Mouse (Mus musculus) right cerebral cortex, postnatal 4 days (tissue): ENCODE measurements around the gene Enthd1.
"Not testable (repeated sequence)": the region's sequence is repeated elsewhere in the genome, so short reads cannot be mapped to it uniquely, and the experiment has no call there.

Experiments
- DNase-seq: peaks from one replicate; pipeline ENCODE4 v3.0.0-alpha.2; 2022

Gene Enthd1

DNA sequence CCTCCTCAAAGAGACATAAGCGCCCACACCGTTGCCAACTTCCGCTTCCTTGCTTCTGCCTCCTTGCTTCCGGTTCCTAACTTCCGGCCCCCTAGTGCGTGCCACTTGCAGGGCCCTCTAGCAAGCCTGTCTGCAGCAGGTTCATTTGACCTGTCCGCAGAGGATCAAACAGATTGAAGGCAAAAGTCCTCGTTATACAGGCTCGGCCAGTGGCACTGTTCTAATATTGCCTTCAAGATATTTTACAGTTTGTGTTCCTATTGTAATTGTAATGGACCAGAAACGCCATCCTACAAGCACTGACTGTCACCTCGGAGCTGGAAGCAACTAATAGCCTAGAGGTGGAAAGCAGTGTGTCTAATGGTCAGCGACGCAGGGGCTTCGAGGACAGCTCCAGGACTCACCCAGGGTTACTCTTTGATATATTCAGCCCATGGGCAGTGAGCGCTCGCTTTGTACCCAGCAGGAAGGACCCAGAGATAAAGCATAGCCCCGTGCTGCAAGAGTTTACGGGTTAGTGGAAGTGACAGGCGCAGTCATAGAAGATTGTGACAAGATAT lies at the start of gene Enthd1:
Gene Enthd1 (minus strand): TSS at position 51 of the 560 bp plus-strand sequence.
- DNase-seq, result no peak

GRCm38 (mm10) chr15:80613904-80614303 lies 48.9 kb upstream of the Enthd1 start:
- DNase-seq, result no peak

DNA sequence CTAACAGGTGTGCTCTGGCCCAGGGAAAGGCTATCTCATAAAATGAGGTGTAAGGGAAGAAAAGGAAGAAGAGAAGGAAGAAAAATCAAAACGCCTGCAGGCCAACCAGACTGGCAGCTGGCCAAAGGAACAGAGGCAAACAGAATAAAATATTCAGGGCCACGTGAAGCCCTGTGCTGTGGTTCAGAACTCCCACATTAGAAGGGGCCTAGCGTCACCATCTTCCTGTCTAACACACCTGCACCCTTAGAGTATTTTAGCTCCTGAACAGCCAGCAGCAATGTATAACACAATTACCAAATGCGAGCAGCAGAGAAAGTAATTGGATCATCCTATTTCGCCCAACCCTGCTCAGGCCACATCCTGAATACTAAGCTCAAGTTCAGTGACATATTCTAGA lies 46.5 kb upstream of the Enthd1 start:
- no peak for DNase-seq

GRCm38 (mm10) chr15:80610335-80610734 lies 45.4 kb upstream of the Enthd1 start:
- no peak for DNase-seq

DNA sequence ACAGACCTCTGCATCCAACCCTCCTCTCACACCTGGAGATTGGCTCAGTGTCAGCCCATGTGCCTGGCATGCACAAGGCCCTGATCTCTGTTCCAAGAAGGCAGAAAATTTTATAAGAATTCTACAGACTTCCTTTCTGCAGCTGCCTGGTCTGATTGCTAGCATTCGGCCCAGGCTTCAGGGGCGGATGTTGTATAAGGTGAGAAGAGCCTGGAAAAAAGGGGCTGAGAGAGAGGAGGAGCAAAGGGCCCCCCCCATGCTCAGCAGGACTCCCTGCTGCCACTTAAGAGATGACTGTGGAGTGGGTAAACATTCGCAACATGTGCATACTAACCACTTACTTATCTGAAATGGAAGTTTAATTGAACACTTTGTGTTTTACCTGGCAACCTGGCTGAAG lies 43.0 kb upstream of the Enthd1 start:
- no peak for DNase-seq

GRCm38 (mm10) chr15:80604026-80604425 lies 39.1 kb upstream of the Enthd1 start:
- DNase-seq, result no peak

DNA sequence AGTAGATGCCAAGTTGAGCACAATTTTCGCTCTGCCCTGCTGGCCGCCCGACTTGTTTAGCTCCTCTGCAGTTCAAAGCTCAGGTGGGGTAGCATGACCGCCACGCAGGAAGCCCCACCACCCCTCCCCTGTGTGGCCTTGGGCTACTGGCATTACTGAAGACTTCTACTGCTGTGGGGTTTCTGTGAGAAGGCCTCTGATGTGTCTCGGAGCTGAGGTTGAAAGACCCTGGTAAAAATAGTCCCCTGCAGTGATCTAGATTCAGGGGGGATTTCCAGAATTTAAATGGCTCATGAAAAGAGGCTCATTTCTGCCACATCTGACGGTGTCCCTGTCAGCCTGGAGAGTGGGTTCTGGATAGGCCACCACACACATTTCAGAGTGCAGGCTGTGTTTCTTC lies 37.5 kb upstream of the Enthd1 start:
- DNase-seq, result no peak

GRCm38 (mm10) chr15:80601456-80601855 lies 36.5 kb upstream of the Enthd1 start:
- DNase-seq, result no peak

- no peak for DNase-seq
These were observed 34.9 kb upstream of the Enthd1 start for GRCm38 (mm10) chr15:80599843-80600242.

- DNase-seq, result no peak
These were observed 34.3 kb upstream of the Enthd1 start for GRCm38 (mm10) chr15:80599213-80599750.

DNA sequence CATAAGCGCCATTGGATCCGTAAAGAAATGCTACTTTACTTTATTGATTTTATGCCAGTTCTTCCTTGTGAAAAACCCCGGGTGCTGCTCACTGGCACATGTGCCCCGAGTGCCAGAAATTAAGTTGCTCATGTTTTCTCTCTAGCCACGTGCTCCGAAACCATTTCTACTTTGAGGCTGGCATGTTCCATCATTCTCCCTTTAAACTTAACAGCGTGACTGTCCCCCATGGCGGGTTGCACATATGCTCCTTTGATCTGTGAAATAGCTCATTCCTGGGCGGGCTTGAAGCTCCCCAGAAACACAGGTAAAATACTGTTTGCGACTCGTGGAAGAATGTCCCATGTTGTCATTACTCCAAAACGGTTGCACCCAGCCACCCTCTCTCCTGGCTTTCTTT lies 33.8 kb upstream of the Enthd1 start:
- no peak for DNase-seq

- no peak for DNase-seq
These were observed 28.9 kb upstream of the Enthd1 start for GRCm38 (mm10) chr15:80593877-80594276.

DNA sequence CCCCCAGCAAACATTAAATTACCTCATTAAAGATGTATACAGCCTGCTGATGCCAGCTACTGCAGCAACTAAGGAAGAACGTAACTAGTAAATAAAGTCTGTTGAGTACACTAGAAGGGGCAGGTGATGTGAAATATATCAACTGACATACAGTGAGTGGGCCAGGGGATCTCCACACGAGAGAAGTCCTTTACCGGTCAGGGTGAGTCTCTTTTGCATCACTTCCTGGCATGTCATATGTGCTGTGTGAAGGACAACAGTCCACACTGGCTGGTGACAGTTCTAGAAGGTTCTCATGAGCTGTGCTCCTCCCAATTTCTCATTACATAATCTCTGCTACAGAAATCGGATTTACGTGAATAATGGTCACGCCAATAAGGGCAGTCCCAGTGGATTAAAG lies 27.8 kb upstream of the Enthd1 start:
- no peak for DNase-seq

GRCm38 (mm10) chr15:80590641-80591040 lies 25.7 kb upstream of the Enthd1 start:
- DNase-seq, result no peak

GRCm38 (mm10) chr15:80586296-80586695 lies 21.3 kb upstream of the Enthd1 start:
- no peak for DNase-seq

- no peak for DNase-seq
These were observed 17.9 kb upstream of the Enthd1 start for GRCm38 (mm10) chr15:80582581-80583495.

- DNase-seq, result not testable (repeated sequence)
These were observed 15.6 kb upstream of the Enthd1 start for GRCm38 (mm10) chr15:80580585-80580984.

GRCm38 (mm10) chr15:80579121-80579520 lies 14.2 kb upstream of the Enthd1 start:
- DNase-seq, result no peak

- no peak for DNase-seq
These were observed 12.4 kb upstream of the Enthd1 start for GRCm38 (mm10) chr15:80577166-80577960.

- DNase-seq, result no peak
These were observed 11.5 kb upstream of the Enthd1 start for GRCm38 (mm10) chr15:80576415-80576994.

GRCm38 (mm10) chr15:80575817-80576370 lies 10.9 kb upstream of the Enthd1 start:
- DNase-seq, result no peak

- DNase-seq, result no peak
These were observed 9.5 kb upstream of the Enthd1 start for GRCm38 (mm10) chr15:80574211-80575040.
